Mouse (Mus musculus) embryonic facial prominence, embryonic 12.5 days (tissue): ENCODE data around the gene Patj. TPM values are rescaled to one million over a fixed set of nuclear protein-coding genes. Genes with fewer than 3 reads are reported as not detected.

Experiments used
- ATAC-seq: fragments of 200-750 bp; cut with Nextera tagmentation; 2 replicates; pipeline ENCODE4 v1.8.0; 2017; ENCODE audit not compliant: insufficient number of reproducible peaks, insufficient read depth, low FRiP score, low TSS enrichment
- H3K27ac ChIP-seq: fragments of 300-500 bp; sonication (generic); 2 replicates; pipeline ENCODE4 v1.5.1; 2016; ENCODE audit warnings: mild to moderate bottlenecking
- H3K27me3 ChIP-seq: fragments of 300-500 bp; sonication (generic); 2 replicates; pipeline ENCODE4 v1.6.1; 2016; ENCODE audit warnings: mild to moderate bottlenecking, moderate library complexity
- H3K36me3 ChIP-seq: fragments of 300-500 bp; sonication (generic); 2 replicates; pipeline ENCODE4 v1.6.1; 2016; ENCODE audit warnings: mild to moderate bottlenecking
- H3K4me1 ChIP-seq: fragments of 300-500 bp; sonication (generic); 2 replicates; pipeline ENCODE4 v1.6.1; 2016
- H3K4me2 ChIP-seq: fragments of 300-500 bp; sonication (generic); replicated peaks from 2 replicates; pipeline ENCODE4 v1.6.1; 2016; ENCODE audit warnings: mild to moderate bottlenecking, moderate library complexity
- H3K4me3 ChIP-seq: fragments of 300-500 bp; sonication (generic); 2 replicates; pipeline ENCODE4 v1.5.1; 2016; ENCODE audit warnings: mild to moderate bottlenecking
- H3K9ac ChIP-seq: fragments of 300-500 bp; sonication (generic); 2 replicates; pipeline ENCODE4 v1.6.1; 2016; ENCODE audit warnings: mild to moderate bottlenecking, moderate library complexity
- H3K9me3 ChIP-seq: fragments of 300-500 bp; sonication (generic); 2 replicates; pipeline ENCODE4 v1.6.1; 2016; ENCODE audit warnings: mild to moderate bottlenecking, moderate library complexity
- WGBS: fragments of 180-500 bp; shearing (Covaris S2); methylation state at CpG from one replicate; pipeline ENCODE4 v1.1.7; 2016; 5-methylcytosine and 5-hydroxymethylcytosine counted together
- polyA plus RNA-seq: library from polyadenylated mRNA; unstranded; fragments of >200 nt; fragmentation: Nextera tagmentation; extraction: Ambion mirVana; gene quantifications from 2 replicates; pipeline ENCODE4 v1.2.1, GENCODE M21; 2016

The Patj gene
- polyA plus RNA-seq, 1 experiment from 2014 or later: 20.8 TPM

- WGBS: 79% methylated on average over 2 of the region's 2 CpGs
Measured at GRCm38 (mm10) chr4:98587686-98588085, 192.1 kb downstream of the Patj start.

GRCm38 (mm10) chr4:98593961-98594360 is 198.4 kb downstream of the Patj start:
- Histone ChIP-seq H3K9me3 (no peaks in the 10 kb centered on the region), H3K4me2 (no peak overlapping the region), H3K9ac (no peak overlapping the region), H3K27me3 (no peaks in the 10 kb centered on the region), H3K36me3 (no peaks in the 10 kb centered on the region), H3K4me3 (no peak overlapping the region), H3K4me1 (no peaks in the 10 kb centered on the region), H3K27ac (no peak overlapping the region)
- 72% methylated on average over 1 of the region's 1 CpGs for WGBS
- no peak for ATAC-seq

More at GRCm38 (mm10) chr4:98587686-98588085, 192.1 kb downstream of the Patj start:
- Histone ChIP-seq H3K9ac (no peak overlapping the region), H3K4me2 (no peak overlapping the region), H3K4me3 (no peak overlapping the region), H3K9me3 (no peaks in the 10 kb centered on the region), H3K36me3 (no peaks in the 10 kb centered on the region), H3K27ac (no peak overlapping the region), H3K4me1 (no peaks in the 10 kb centered on the region), H3K27me3 (no peaks in the 10 kb centered on the region)
- no peak for ATAC-seq

DNA sequence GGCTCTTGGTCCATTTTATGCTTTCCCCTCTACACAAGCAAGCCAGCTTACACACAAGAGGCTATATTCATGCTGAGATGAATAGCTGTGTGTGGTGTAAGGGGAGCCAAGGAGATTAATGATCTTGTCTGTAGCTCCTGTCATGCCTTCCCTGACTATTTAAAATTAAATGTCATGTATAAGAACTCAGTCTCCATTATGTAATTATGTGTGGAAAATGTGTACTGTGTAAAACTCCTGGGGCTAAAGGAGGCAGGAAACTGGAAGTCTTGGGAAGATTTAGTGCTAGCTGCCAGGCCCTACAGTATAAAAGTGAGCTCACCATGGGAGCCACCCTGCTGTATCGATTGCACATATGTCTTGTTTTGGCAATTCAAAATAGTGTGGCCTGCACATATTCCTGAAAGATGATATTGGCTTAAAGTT is 203.0 kb downstream of the Patj start:
- Histone ChIP-seq H3K4me1 (no peaks in the 10 kb centered on the region), H3K4me2 (no peak overlapping the region), H3K27ac (peak overlapping the region; percentile 57; the same call in 1 of the 2 replicates), H3K36me3 (no peaks in the 10 kb centered on the region), H3K9ac (no peak overlapping the region), H3K9me3 (no peaks in the 10 kb centered on the region), H3K27me3 (no peaks in the 10 kb centered on the region), H3K4me3 (no peak overlapping the region)
- 30% methylated on average over 1 of the region's 1 CpGs for WGBS
- peak; percentile 74; the same call in 1 of the 2 replicates for ATAC-seq

DNA sequence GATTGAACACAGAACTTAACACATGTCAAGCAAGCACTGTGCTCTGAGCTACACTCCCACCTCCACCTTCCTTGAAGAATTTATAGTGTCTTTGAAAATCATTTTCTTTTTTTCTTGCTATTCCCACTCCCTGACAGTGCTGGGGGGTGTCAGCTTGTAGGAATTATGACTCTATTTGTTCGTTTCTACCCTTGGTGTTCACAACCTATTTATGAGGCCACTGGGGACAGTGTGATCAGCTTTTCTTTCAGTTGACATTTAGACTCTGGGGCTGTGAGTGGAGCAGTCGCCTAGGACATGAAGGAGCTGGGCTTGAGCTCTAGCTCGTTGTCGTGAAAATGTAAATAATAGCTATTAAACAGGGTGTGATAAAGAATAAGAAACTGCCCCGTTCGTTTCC is 203.8 kb downstream of the Patj start:
- Histone ChIP-seq H3K4me3 (no peak overlapping the region), H3K9ac (no peak overlapping the region), H3K4me2 (no peak overlapping the region), H3K27me3 (no peaks in the 10 kb centered on the region), H3K27ac (0 out of 2 replicates have a peak overlapping the region, but pooled peaks have one; percentile 57), H3K4me1 (no peaks in the 10 kb centered on the region), H3K9me3 (no peaks in the 10 kb centered on the region), H3K36me3 (no peaks in the 10 kb centered on the region)
- ATAC-seq: no peak
- WGBS: 73% methylated on average over 6 of the region's 6 CpGs

GRCm38 (mm10) chr4:98603131-98603530 is 207.5 kb downstream of the Patj start:
- no peak overlapping the region for H3K4me3 ChIP-seq
- ATAC-seq: no peak
- H3K4me1 ChIP-seq: no peaks in the 10 kb centered on the region
- 46% methylated on average over 6 of the region's 6 CpGs for WGBS
- H3K27me3 ChIP-seq: no peaks in the 10 kb centered on the region
- no peak overlapping the region for H3K27ac ChIP-seq
- H3K9ac ChIP-seq: no peak overlapping the region
- no peak overlapping the region for H3K4me2 ChIP-seq
- no peaks in the 10 kb centered on the region for H3K9me3 ChIP-seq
- no peaks in the 10 kb centered on the region for H3K36me3 ChIP-seq

- H3K4me2 ChIP-seq: no peak overlapping the region
- ATAC-seq: no peak
- WGBS: 85% methylated on average over 2 of the region's 2 CpGs
Measured at GRCm38 (mm10) chr4:98610501-98610900, 214.9 kb downstream of the Patj start.

DNA sequence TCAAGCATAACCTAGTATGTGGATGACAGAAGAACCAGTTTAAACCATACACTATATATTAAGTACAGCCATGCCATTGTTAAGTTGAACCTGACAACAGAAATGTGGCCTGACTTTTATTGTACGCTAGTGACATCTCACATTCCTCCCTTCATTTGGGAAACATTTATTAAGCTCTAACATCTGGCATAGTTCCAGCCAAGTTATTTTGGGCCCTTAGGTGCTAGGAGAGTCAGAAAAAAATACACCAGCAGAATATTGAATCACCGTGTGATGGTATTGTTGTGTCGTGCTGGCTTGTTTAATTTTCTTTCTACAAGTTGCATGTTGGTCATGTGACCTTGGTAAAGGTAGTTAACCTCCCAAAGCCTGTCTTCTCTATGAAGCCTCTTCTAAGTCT is 218.8 kb downstream of the Patj start:
- no peaks in the 10 kb centered on the region for H3K27me3 ChIP-seq
- WGBS: 81% methylated on average over 3 of the region's 3 CpGs
- no peak overlapping the region for H3K4me3 ChIP-seq
- H3K9me3 ChIP-seq: no peaks in the 10 kb centered on the region
- ATAC-seq: no peak
- H3K27ac ChIP-seq: no peak overlapping the region
- no peaks in the 10 kb centered on the region for H3K4me1 ChIP-seq
- H3K9ac ChIP-seq: no peak overlapping the region
- H3K4me2 ChIP-seq: no peak overlapping the region
- H3K36me3 ChIP-seq: no peaks in the 10 kb centered on the region

More at GRCm38 (mm10) chr4:98610501-98610900, 214.9 kb downstream of the Patj start:
- Histone ChIP-seq H3K36me3 (no peaks in the 10 kb centered on the region), H3K9ac (no peak overlapping the region), H3K4me3 (no peak overlapping the region), H3K4me1 (no peaks in the 10 kb centered on the region), H3K27ac (no peak overlapping the region), H3K9me3 (no peaks in the 10 kb centered on the region), H3K27me3 (no peaks in the 10 kb centered on the region)

DNA sequence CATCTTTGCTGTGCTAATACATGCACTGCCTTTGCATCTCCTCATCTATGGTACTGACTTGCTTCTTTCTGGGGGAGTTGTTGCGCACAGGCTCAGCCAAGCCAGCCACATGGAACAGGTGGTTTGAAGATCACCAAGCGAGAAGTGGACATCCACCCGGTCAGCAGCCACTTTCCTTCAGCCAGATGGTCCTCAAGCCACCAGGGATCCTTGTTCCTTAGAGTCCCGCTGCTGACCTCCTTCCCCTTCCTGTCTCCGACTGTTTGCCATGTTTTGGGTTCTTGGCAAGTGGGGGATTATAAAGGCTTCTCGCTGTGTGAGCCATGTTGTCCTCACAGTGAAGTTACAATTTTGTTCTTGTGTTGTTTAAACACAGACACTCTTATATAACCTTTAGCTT is 223.6 kb downstream of the Patj start:
- no peak for ATAC-seq
- H3K4me2 ChIP-seq: no peak overlapping the region
- H3K9ac ChIP-seq: no peak overlapping the region
- WGBS: 79% methylated on average over 6 of the region's 6 CpGs
- H3K4me1 ChIP-seq: 0 out of 2 replicates have a peak, but pooled peaks cover 5% of the 10 kb centered on the region
- no peaks in the 10 kb centered on the region for H3K9me3 ChIP-seq
- H3K4me3 ChIP-seq: no peak overlapping the region
- H3K27me3 ChIP-seq: no peaks in the 10 kb centered on the region
- H3K27ac ChIP-seq: no peak overlapping the region
- H3K36me3 ChIP-seq: no peaks in the 10 kb centered on the region

GRCm38 (mm10) chr4:98620986-98621784 is 225.6 kb downstream of the Patj start:
- H3K27ac ChIP-seq: no peak overlapping the region
- no peak for ATAC-seq
- H3K4me1 ChIP-seq: 0 out of 2 replicates have a peak, but pooled peaks cover 5% of the 10 kb centered on the region
- H3K9ac ChIP-seq: no peak overlapping the region
- no peaks in the 10 kb centered on the region for H3K36me3 ChIP-seq
- H3K9me3 ChIP-seq: no peaks in the 10 kb centered on the region
- WGBS: 81% methylated on average over 9 of the region's 9 CpGs
- no peak overlapping the region for H3K4me3 ChIP-seq
- H3K4me2 ChIP-seq: no peak overlapping the region
- H3K27me3 ChIP-seq: no peaks in the 10 kb centered on the region

GRCm38 (mm10) chr4:98622180-98622579 is 226.6 kb downstream of the Patj start:
- ATAC-seq: no peak
- H3K9ac ChIP-seq: no peak overlapping the region
- 0 out of 2 replicates have a peak, but pooled peaks cover 5% of the 10 kb centered on the region for H3K4me1 ChIP-seq
- 51% methylated on average over 1 of the region's 1 CpGs for WGBS
- H3K9me3 ChIP-seq: no peaks in the 10 kb centered on the region
- no peak overlapping the region for H3K4me2 ChIP-seq
- H3K27me3 ChIP-seq: no peaks in the 10 kb centered on the region
- 0 out of 2 replicates have a peak overlapping the region, but pooled peaks have one; percentile 5 for H3K27ac ChIP-seq
- H3K4me3 ChIP-seq: no peak overlapping the region
- H3K36me3 ChIP-seq: no peaks in the 10 kb centered on the region

DNA sequence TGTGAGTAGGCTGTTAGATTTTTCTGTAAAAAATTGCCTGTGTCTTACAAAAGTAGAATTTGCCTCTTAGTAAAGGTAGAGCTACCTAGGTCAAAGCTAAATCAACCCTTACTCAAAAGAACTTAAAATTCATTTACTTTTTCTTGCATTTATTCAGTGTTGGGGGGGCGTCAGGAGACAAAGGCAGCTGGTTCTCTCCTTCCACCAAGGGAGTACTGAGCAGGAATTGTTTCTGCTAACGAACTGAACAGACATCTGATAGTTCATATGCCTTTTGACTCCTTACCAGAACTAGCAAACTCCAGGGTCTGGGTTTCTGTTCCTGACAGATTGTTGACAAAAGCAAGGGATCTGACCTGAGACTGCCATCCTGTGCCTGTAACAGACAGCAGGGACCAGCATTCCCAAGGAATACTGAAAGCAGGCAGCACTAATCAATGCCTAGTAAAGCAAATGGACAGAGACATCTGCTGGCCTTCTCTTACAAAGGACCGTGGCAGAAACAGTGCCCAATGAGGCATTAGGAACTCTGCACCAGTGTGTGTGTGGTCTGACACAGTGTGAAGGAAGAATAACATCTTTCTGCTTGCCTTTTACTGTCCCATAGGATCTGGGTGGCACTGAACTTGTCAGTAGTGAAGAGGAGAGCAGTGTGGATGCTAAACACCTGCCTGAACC is 227.6 kb downstream of the Patj start:
- H3K27me3 ChIP-seq: no peaks in the 10 kb centered on the region
- H3K27ac ChIP-seq: peak overlapping the region; percentile 63
- no peaks in the 10 kb centered on the region for H3K9me3 ChIP-seq
- H3K4me2 ChIP-seq: no peak overlapping the region
- no peak overlapping the region for H3K4me3 ChIP-seq
- H3K4me1 ChIP-seq: 0 out of 2 replicates have a peak, but pooled peaks cover 5% of the 10 kb centered on the region
- H3K36me3 ChIP-seq: no peaks in the 10 kb centered on the region
- 45% methylated on average over 3 of the region's 3 CpGs for WGBS
- ATAC-seq: 0 out of 2 replicates have a peak, but pooled peaks have one; percentile 15
- H3K9ac ChIP-seq: no peak overlapping the region

GRCm38 (mm10) chr4:98628286-98628685 is 232.7 kb downstream of the Patj start:
- ATAC-seq: no peak
- H3K4me3 ChIP-seq: no peak overlapping the region
- no peaks in the 10 kb centered on the region for H3K36me3 ChIP-seq
- H3K4me1 ChIP-seq: 0 out of 2 replicates have a peak, but pooled peaks cover 3% of the 10 kb centered on the region
- H3K9me3 ChIP-seq: no peaks in the 10 kb centered on the region
- WGBS: 76% methylated on average over 6 of the region's 6 CpGs
- H3K4me2 ChIP-seq: no peak overlapping the region
- no peak overlapping the region for H3K9ac ChIP-seq
- no peak overlapping the region for H3K27ac ChIP-seq
- H3K27me3 ChIP-seq: no peaks in the 10 kb centered on the region
